Mouse (Mus musculus): Measurements from ENCODE around the gene Tmem184a.

Gene Tmem184a

DNA sequence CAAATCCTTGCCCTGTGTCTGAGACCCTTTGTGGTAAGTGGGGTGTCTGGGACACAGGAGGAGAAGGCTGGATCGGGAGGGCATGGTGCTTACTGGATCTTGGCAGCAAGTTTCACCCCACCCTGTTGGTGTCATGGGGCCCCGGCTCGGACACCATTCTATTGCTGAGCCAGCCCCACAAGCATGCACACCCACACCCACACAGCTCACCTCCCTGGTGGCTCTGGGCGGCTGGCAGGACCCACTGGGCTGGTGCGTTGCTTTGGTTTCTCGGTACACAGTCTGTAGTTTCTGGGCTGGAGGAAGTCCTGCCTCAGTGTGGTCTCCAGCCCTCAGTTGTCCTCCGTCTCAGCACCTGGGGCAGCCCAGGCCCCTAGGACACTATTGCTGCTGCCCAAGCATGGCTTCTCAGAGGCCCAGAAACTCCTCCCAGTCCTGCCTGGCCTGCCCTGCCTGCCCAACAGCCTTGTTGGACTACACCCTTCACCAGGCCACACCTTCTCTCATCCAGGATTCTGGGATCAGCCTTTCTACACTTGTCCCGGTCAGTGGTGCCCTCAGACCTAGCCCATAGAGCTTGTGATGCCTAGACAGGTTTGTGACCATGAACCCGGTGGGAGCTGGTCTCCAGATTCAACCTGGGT is at the start of gene Tmem184a:
TSS of gene Tmem184a (minus strand) at position 380 of the 644 bp plus-strand sequence.
- no peak for DNase-seq (ENCODE audit: low spot score in 2 of 2)

DNA sequence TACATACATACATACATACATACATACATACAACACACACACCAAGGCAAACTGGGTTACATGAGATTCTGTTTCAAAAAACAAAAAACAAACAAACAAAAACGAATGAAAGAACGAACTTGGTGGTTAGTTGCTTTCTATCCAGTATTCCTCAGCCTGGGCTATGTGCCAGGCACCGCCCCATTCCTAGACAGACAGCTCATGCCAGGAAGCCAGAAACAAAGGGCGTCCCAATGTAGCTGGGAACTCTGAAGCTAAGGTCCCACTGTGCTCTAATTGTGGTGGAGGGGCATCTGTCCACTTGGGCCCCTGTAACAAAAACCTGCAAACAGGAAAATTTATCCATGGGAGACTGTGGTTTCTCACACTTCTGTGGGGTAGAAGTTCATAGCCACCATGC is 43.0 kb upstream of the Tmem184a start:
- DNase-seq (ENCODE audit: low spot score in 2 of 2): peak in 1 of 2 experiments; percentile 20

DNA sequence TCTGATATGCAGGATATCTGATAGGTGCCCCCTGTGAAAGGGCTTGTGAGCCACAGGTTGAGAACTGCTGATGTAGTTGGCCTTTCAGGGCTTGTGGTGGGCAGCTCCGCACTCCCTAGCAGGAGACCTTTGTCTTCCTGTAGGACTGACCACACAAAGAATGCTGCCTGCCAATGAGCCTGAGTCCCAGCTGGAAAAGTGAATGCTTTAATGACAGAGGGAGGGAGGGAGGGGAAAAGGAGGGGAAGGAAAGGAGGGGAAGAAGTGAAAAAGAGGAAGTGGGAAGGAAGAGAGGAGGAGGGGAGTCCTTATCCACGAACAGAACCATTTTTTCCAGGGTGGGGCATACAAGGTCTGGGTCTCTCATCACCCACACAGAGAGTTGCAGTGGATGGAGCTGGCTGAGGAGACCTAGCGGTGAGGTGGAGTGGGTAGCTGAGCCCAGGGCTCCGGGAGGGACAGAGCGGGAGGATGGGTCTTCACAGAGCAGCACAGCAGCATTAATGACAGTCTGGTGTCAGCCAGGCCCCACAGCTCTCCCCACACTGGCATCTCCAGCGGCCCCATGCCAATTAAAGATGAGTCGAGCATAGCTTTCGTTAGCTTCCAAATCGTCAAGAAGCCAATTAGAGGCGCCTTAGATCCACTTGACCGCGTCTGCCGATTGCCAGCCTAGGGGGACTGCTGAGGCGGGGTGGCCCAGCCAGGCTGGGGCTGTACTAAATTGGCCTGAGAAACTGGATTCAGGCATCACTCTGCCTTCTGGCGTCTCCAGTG is 40.8 kb upstream of the Tmem184a start:
- DNase-seq (ENCODE audit: low spot score in 2 of 2): no peak

- no peak for DNase-seq (ENCODE audit: low spot score in 2 of 2)
These were observed 30.1 kb upstream of the Tmem184a start for GRCm38 (mm10) chr5:139849626-139850320.

DNA sequence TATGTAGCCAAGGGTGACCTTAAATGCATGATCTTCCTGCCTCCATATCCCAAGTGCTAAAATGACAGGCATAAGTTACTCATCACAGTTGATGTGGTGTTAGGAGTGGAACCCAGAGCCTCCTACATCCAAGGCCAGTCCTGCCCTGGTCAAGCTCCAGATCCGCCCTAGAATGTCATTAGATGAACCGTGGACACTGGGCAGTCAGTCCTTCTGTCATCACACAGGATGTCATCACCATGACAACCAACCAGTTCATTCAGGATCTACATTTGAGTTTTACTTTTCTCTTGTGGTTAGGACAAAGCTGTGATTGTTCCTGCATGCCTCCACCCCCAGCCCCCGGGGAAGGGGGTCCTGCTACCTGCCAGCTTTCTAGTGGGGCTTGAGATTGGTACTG is 19.4 kb upstream of the Tmem184a start:
- DNase-seq (ENCODE audit: low spot score in 2 of 2): no peak

GRCm38 (mm10) chr5:139838476-139838892 is 18.8 kb upstream of the Tmem184a start:
- DNase-seq (ENCODE audit: low spot score in 2 of 2): peak; percentile 41 to 45

GRCm38 (mm10) chr5:139835706-139836105 is 16.0 kb upstream of the Tmem184a start:
- DNase-seq (ENCODE audit: low spot score in 2 of 2): peak in 1 of 2 experiments; percentile 31

GRCm38 (mm10) chr5:139832125-139832524 is 12.4 kb upstream of the Tmem184a start:
- no peak for DNase-seq (ENCODE audit: low spot score in 2 of 2)

DNA sequence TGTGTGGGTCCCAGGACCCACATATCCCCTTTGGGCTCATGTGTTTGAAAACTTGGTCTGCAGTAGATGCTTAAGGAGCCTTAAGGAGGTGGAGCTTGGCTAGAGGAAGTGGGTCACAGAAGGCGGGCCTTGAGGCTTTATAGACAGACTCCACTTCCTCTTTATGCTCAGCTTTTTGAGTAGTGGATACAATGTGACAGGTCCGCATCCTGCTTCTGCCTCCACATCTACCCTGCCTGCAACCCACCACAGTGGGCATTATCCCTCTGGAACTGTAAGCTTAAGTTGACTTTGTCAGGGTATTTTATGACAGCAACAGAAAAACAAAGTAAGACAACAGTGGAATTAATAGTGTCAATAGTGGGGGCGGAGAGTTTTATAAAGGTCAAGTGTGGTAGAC is 11.0 kb upstream of the Tmem184a start:
- DNase-seq (ENCODE audit: low spot score in 2 of 2): no peak

DNA sequence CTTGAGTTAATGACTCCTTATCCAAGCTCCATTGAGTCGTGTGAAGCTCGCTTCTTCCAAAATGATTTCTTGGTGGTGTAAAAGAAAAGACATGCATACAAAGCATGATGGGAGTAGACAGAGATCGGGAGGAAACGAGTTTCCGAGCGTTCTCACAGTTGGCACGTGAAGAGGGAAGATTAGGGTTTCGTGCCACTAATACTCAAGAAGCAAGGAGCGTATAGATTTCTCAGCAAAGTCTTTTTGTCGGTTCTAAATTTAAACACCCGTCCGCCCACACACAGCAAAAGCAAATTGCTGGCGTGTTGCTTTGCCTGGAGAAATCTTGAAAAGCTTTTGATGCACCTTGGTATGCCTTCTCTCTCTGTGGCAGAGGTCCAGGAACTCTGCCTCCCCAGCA is 9.7 kb upstream of the Tmem184a start:
- DNase-seq (ENCODE audit: low spot score in 2 of 2): peak; percentile 42 to 64

DNA sequence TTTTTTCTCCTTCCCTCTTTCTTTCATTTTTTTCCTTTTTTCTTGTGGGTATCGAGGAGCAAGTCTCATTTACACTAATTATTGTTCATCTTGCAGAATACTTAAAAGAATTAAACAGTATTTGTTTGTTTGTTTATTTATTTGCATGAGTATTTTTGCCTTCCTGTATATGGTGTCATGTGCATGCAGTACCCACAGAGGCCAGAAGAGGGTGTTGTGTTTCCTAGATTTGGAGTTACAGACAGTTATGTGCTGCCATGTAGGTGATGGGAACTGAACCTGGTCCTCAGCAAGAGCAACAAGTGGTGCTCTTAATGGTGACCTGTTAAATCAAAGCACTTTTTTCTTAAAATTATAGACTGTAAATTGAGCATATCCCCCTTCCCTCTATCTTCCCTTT is 7.9 kb upstream of the Tmem184a start:
- no peak for DNase-seq (ENCODE audit: low spot score in 2 of 2)

DNA sequence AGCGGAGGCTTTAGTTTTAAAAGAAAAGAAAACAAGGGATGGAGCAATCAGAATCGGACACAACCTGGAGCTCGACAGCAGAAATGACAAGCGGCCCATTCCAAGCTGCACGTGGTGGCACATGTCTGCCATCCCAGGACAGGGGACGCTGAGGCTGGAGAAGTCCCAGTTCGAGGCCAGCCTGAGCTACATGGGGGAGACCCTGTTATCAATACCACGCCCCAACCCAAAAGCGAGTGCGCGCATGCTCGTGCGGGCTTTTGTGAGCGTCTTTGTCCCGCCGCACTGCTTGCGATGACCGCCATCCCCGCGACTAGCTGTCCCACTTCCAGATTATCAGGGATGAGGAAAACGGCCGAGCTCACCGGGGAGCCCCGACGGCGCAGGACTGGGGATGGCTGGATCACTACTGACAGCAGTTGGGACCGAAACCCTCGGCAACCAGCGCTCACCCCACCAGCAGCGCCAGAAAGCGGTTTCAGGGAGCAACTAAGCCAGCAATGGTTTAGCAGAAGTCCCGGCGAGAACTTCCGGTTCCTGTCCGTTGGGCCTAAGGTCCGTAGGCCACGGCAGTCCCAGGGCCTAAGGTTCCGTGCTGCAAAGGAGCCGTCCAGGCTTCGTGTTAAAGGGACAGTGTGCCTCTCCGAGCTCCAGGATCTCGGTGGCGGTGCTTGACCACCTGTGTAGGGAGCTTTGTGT is 6.8 kb upstream of the Tmem184a start, which contains the start of the genes Gm26938 and Psmg3:
TSS of gene Gm26938 (minus strand) at position 51 of the 699 bp plus-strand sequence.
TSS of gene Psmg3 (minus strand) at position 529 of the 699 bp plus-strand sequence.
- peak; percentile 91 to 93 for DNase-seq (ENCODE audit: low spot score in 2 of 2)

DNA sequence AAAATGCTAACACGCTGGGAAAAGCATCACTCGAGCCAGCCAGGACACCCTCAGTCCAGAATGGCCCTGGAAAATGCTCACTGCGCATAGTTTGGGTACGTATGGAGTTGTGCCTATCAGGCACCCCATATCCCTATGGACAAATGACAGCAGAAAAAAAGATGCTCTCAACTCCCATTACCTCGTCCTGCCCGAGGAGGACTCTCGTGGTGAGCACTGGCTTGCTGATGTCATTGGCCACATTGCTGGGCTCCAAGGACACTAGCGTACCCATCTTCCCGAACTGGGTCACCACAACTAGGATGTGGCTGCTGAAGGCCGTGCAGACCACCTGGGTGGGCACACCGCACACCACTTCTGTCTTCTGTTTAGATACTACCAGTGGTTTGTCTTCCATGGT is 6.2 kb upstream of the Tmem184a start:
- no peak for DNase-seq (ENCODE audit: low spot score in 2 of 2)

DNA sequence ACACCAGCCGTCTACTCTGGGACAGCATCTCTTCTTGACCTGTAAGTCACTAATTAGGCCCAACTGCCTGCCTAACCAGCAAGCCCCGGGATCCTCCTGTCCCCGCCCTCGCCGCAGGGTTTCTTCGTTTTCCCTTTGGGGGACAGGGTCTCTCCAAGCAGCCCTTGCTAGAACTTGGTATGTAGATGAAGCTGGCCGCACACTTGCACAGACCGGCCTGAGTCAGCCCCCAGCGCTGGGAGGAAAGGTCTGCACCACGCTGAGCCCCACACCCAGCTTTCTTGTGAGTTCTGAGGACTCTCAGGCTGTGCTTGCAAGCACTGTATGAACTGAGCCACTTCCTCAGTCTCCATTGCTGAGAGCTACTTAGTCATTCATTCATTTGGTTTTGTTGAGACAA is 4.8 kb upstream of the Tmem184a start:
- no peak for DNase-seq (ENCODE audit: low spot score in 2 of 2)

- DNase-seq (ENCODE audit: low spot score in 2 of 2): no peak
These were observed 2.0 kb upstream of the Tmem184a start for GRCm38 (mm10) chr5:139821466-139822459.

GRCm38 (mm10) chr5:139818801-139819200 is 916 bp downstream of the Tmem184a start:
- DNase-seq (ENCODE audit: low spot score in 2 of 2): no peak

DNA sequence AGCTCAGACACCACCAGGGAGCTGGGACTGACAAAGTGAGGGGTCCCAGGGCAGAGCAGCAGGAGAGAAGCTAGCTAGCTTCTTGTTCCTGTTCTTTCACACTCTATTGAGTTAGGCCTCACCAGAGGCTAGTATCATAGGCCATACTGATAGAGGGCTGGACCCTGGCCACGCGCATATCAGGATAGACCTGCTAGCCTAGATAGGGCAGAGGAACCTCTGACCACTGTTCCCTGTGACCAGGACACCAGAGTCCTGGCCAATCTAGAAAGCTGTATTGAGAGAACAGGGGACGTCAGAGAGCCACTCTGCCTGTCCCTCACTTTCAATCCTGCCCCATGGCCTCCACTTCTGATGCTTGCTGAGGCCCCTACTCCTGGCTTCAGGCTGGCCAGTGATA is 1.7 kb downstream of the Tmem184a start:
- DNase-seq (ENCODE audit: low spot score in 2 of 2): no peak

DNA sequence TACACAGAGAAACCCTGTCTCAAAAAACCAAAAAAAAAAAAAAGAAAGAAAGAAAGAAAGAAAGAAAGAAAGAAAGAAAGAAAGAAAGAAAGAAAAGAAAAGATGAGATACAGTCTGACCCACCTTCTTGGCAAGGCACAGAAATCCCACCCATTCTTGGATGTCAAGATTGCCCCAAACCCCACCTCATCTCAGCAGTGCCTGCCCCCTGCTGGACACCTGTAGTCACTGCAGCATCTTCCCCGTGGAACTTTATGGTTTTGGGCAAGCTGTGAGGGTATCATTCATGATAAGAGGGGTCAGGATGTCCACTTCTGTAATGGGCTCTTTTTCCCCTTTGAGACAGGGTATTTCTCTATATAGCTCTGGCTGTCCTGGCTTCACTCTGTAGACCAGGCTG is 2.4 kb downstream of the Tmem184a start:
- no peak for DNase-seq (ENCODE audit: low spot score in 2 of 2)

GRCm38 (mm10) chr5:139816445-139816844 is 3.3 kb downstream of the Tmem184a start:
- no peak for DNase-seq (ENCODE audit: low spot score in 2 of 2)

DNA sequence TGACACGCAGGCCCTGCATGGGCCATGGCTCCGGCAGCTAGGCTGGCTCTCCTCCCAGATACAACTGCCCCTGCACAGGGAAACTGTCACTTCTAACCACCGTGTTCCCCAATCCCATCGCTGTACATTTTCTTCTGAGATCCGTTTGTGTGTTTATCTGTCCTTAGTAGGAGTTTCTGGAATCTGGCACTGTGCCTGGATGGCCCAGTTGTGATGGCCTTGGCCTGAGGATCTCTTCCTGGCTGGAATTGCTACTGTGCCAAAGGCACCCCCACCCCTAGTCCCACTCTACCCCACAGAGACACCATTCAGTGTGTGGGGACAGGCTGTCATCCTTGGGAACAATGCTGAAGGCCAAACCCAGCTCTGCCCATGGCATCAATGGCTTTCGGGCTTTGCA is 3.8 kb downstream of the Tmem184a start:
- no peak for DNase-seq (ENCODE audit: low spot score in 2 of 2)

- no peak for DNase-seq (ENCODE audit: low spot score in 2 of 2)
These were observed 5.7 kb downstream of the Tmem184a start for GRCm38 (mm10) chr5:139813963-139814381.
